Mouse (Mus musculus): Measurements from ENCODE around the gene Xylt2. TPM values are rescaled to one million over a fixed set of nuclear protein-coding genes. Genes with fewer than 3 reads are reported as not detected.
"Not testable (repeated sequence)": the region's sequence is repeated elsewhere in the genome, so short reads cannot be mapped to it uniquely, and the experiment has no call there.

Gene Xylt2
- polyA plus RNA-seq, 1 experiment from 2014 or later, result 13.0 TPM

- H3K9me3 ChIP-seq (ENCODE audit: control insufficient read depth, low read length), result no peaks in the 10 kb centered on the region
- no peak overlapping the region for H3K9ac ChIP-seq (replicated peaks; ENCODE audit: low read length)
- DNase-seq, result no peak
- H3K4me3 ChIP-seq (replicated peaks; ENCODE audit: low read depth, low read length), result no peak overlapping the region
- no peaks in the 10 kb centered on the region for H3K4me1 ChIP-seq (ENCODE audit: control insufficient read depth, insufficient read depth, low read length)
- 44% methylated on average over 7 of the region's 7 CpGs for WGBS
- H3K27ac ChIP-seq (replicated peaks; ENCODE audit: low read depth, low read length), result no peak overlapping the region
- H3K27me3 ChIP-seq (ENCODE audit: control insufficient read depth, insufficient read depth, low read length), result no peaks in the 10 kb centered on the region
- no peaks in the 10 kb centered on the region for H3K36me3 ChIP-seq (ENCODE audit: control insufficient read depth, insufficient read depth, low read length)
- no peak for ATAC-seq (ENCODE audit: low FRiP score, low TSS enrichment)
- H3K4me2 ChIP-seq (ENCODE audit: low read length), result no peak overlapping the region
Measured at GRCm38 (mm10) chr11:94704020-94704419, 26.7 kb upstream of the Xylt2 start.

- H3K9ac ChIP-seq (replicated peaks; ENCODE audit: low read length), result no peak overlapping the region
- H3K4me1 ChIP-seq (ENCODE audit: control insufficient read depth, insufficient read depth, low read length), result no peaks in the 10 kb centered on the region
- H3K36me3 ChIP-seq (ENCODE audit: control insufficient read depth, insufficient read depth, low read length), result no peaks in the 10 kb centered on the region
- H3K4me3 ChIP-seq (replicated peaks; ENCODE audit: low read depth, low read length), result no peak overlapping the region
- no peaks in the 10 kb centered on the region for H3K9me3 ChIP-seq (ENCODE audit: control insufficient read depth, low read length)
- 64% methylated on average over 3 of the region's 3 CpGs for WGBS
- no peak overlapping the region for H3K4me2 ChIP-seq (ENCODE audit: low read length)
- H3K27me3 ChIP-seq (ENCODE audit: control insufficient read depth, insufficient read depth, low read length), result no peaks in the 10 kb centered on the region
- H3K27ac ChIP-seq (replicated peaks; ENCODE audit: low read depth, low read length), result no peak overlapping the region
- DNase-seq (no peak), ATAC-seq (ENCODE audit: low FRiP score, low TSS enrichment) (no peak)
Measured at GRCm38 (mm10) chr11:94702216-94702610, 24.9 kb upstream of the Xylt2 start.

- Histone ChIP-seq H3K4me2 (ENCODE audit: low read length) (no peak overlapping the region), H3K9me3 (ENCODE audit: control insufficient read depth, low read length) (no peaks in the 10 kb centered on the region), H3K4me3 (replicated peaks; ENCODE audit: low read depth, low read length) (no peak overlapping the region), H3K9ac (replicated peaks; ENCODE audit: low read length) (no peak overlapping the region), H3K27ac (replicated peaks; ENCODE audit: low read depth, low read length) (no peak overlapping the region), H3K4me1 (ENCODE audit: control insufficient read depth, insufficient read depth, low read length) (no peaks in the 10 kb centered on the region), H3K27me3 (ENCODE audit: control insufficient read depth, insufficient read depth, low read length) (no peaks in the 10 kb centered on the region), H3K36me3 (ENCODE audit: control insufficient read depth, insufficient read depth, low read length) (no peaks in the 10 kb centered on the region)
- WGBS, result 71% methylated on average over 27 of the region's 27 CpGs
- ATAC-seq (ENCODE audit: low FRiP score, low TSS enrichment), result no peak
- DNase-seq, result no peak
Measured at GRCm38 (mm10) chr11:94701401-94702215, 24.3 kb upstream of the Xylt2 start.

GRCm38 (mm10) chr11:94699399-94699798 lies 22.1 kb upstream of the Xylt2 start:
- DNase-seq (no peak), ATAC-seq (ENCODE audit: low FRiP score, low TSS enrichment) (no peak)
- Histone ChIP-seq H3K9ac (replicated peaks; ENCODE audit: low read length) (no peak overlapping the region), H3K27me3 (ENCODE audit: control insufficient read depth, insufficient read depth, low read length) (no peaks in the 10 kb centered on the region), H3K4me1 (ENCODE audit: control insufficient read depth, insufficient read depth, low read length) (no peaks in the 10 kb centered on the region), H3K27ac (replicated peaks; ENCODE audit: low read depth, low read length) (no peak overlapping the region), H3K4me3 (replicated peaks; ENCODE audit: low read depth, low read length) (no peak overlapping the region), H3K9me3 (ENCODE audit: control insufficient read depth, low read length) (no peaks in the 10 kb centered on the region), H3K36me3 (ENCODE audit: control insufficient read depth, insufficient read depth, low read length) (no peaks in the 10 kb centered on the region), H3K4me2 (ENCODE audit: low read length) (no peak overlapping the region)
- 100% methylated on average over 3 of the region's 3 CpGs for WGBS

- H3K9me3 ChIP-seq (ENCODE audit: control insufficient read depth, low read length), result no peaks in the 10 kb centered on the region
- no peaks in the 10 kb centered on the region for H3K27me3 ChIP-seq (ENCODE audit: control insufficient read depth, insufficient read depth, low read length)
- no peak overlapping the region for H3K9ac ChIP-seq (replicated peaks; ENCODE audit: low read length)
- no peak overlapping the region for H3K4me3 ChIP-seq (replicated peaks; ENCODE audit: low read depth, low read length)
- H3K27ac ChIP-seq (replicated peaks; ENCODE audit: low read depth, low read length), result no peak overlapping the region
- H3K36me3 ChIP-seq (ENCODE audit: control insufficient read depth, insufficient read depth, low read length), result no peaks in the 10 kb centered on the region
- no peak; the same call in 1 of the 2 replicates for ATAC-seq (ENCODE audit: low FRiP score, low TSS enrichment)
- no peak overlapping the region for H3K4me2 ChIP-seq (ENCODE audit: low read length)
- H3K4me1 ChIP-seq (ENCODE audit: control insufficient read depth, insufficient read depth, low read length), result no peaks in the 10 kb centered on the region
- DNase-seq, result no peak
- 50% methylated on average over 13 of the region's 13 CpGs for WGBS
Measured at GRCm38 (mm10) chr11:94697703-94698464, 20.6 kb upstream of the Xylt2 start.

GRCm38 (mm10) chr11:94697140-94697539 lies 19.8 kb upstream of the Xylt2 start:
- WGBS, result 97% methylated on average over 2 of the region's 2 CpGs
- no peaks in the 10 kb centered on the region for H3K36me3 ChIP-seq (ENCODE audit: control insufficient read depth, insufficient read depth, low read length)
- ATAC-seq (ENCODE audit: low FRiP score, low TSS enrichment) (no peak), DNase-seq (no peak)
- no peaks in the 10 kb centered on the region for H3K9me3 ChIP-seq (ENCODE audit: control insufficient read depth, low read length)
- no peak overlapping the region for H3K4me2 ChIP-seq (ENCODE audit: low read length)
- H3K27me3 ChIP-seq (ENCODE audit: control insufficient read depth, insufficient read depth, low read length), result no peaks in the 10 kb centered on the region
- H3K9ac ChIP-seq (replicated peaks; ENCODE audit: low read length), result no peak overlapping the region
- H3K4me3 ChIP-seq (replicated peaks; ENCODE audit: low read depth, low read length), result no peak overlapping the region
- H3K27ac ChIP-seq (replicated peaks; ENCODE audit: low read depth, low read length), result no peak overlapping the region
- H3K4me1 ChIP-seq (ENCODE audit: control insufficient read depth, insufficient read depth, low read length), result no peaks in the 10 kb centered on the region

- H3K27me3 ChIP-seq (ENCODE audit: control insufficient read depth, insufficient read depth, low read length), result no peaks in the 10 kb centered on the region
- ATAC-seq (ENCODE audit: low FRiP score, low TSS enrichment) (no peak), DNase-seq (no peak)
- no peaks in the 10 kb centered on the region for H3K36me3 ChIP-seq (ENCODE audit: control insufficient read depth, insufficient read depth, low read length)
- no peak overlapping the region for H3K27ac ChIP-seq (replicated peaks; ENCODE audit: low read depth, low read length)
- 84% methylated on average over 6 of the region's 6 CpGs for WGBS
- H3K4me1 ChIP-seq (ENCODE audit: control insufficient read depth, insufficient read depth, low read length), result no peaks in the 10 kb centered on the region
- no peak overlapping the region for H3K4me3 ChIP-seq (replicated peaks; ENCODE audit: low read depth, low read length)
- no peak overlapping the region for H3K9ac ChIP-seq (replicated peaks; ENCODE audit: low read length)
- H3K9me3 ChIP-seq (ENCODE audit: control insufficient read depth, low read length), result no peaks in the 10 kb centered on the region
- H3K4me2 ChIP-seq (ENCODE audit: low read length), result no peak overlapping the region
Measured at GRCm38 (mm10) chr11:94695508-94695907, 18.2 kb upstream of the Xylt2 start.

- not testable (repeated sequence) for H3K4me1 ChIP-seq (ENCODE audit: control insufficient read depth, insufficient read depth, low read length); H3K4me3 ChIP-seq (replicated peaks; ENCODE audit: low read depth, low read length); H3K9me3 ChIP-seq (ENCODE audit: control insufficient read depth, low read length); H3K9ac ChIP-seq (replicated peaks; ENCODE audit: low read length); H3K27ac ChIP-seq (replicated peaks; ENCODE audit: low read depth, low read length); H3K27me3 ChIP-seq (ENCODE audit: control insufficient read depth, insufficient read depth, low read length); H3K36me3 ChIP-seq (ENCODE audit: control insufficient read depth, insufficient read depth, low read length); ATAC-seq (ENCODE audit: low FRiP score, low TSS enrichment); H3K4me2 ChIP-seq (ENCODE audit: low read length); DNase-seq
Measured at GRCm38 (mm10) chr11:94692502-94692901, 15.2 kb upstream of the Xylt2 start.

- Histone ChIP-seq H3K9ac (replicated peaks; ENCODE audit: low read length) (no peak overlapping the region), H3K4me1 (ENCODE audit: control insufficient read depth, insufficient read depth, low read length) (no peaks in the 10 kb centered on the region), H3K36me3 (ENCODE audit: control insufficient read depth, insufficient read depth, low read length) (no peaks in the 10 kb centered on the region), H3K27me3 (ENCODE audit: control insufficient read depth, insufficient read depth, low read length) (no peaks in the 10 kb centered on the region), H3K27ac (replicated peaks; ENCODE audit: low read depth, low read length) (no peak overlapping the region), H3K4me2 (ENCODE audit: low read length) (no peak overlapping the region), H3K9me3 (ENCODE audit: control insufficient read depth, low read length) (no peaks in the 10 kb centered on the region), H3K4me3 (replicated peaks; ENCODE audit: low read depth, low read length) (no peak overlapping the region)
- ATAC-seq (ENCODE audit: low FRiP score, low TSS enrichment) (no peak), DNase-seq (no peak)
- 83% methylated on average over 6 of the region's 6 CpGs for WGBS
Measured at GRCm38 (mm10) chr11:94687178-94687577, 9.9 kb upstream of the Xylt2 start.

Measured in midbrain, embryonic 14.5 days (tissue).